Mouse (Mus musculus) right cerebral cortex, postnatal 36 days (tissue): ENCODE measurements around the gene Ror1.

Experiments used
- DNase-seq, 2 experiments: peaks; one replicate each; pipeline ENCODE4 v3.0.0; 2022; ENCODE audit warnings: low spot score in 2 of 2, mixed read lengths in 1 of 2

Gene Ror1

GRCm38 (mm10) chr4:100252050-100252449, 156.5 kb downstream of the Ror1 start:
- no peak for DNase-seq

- DNase-seq: no peak
These were observed 157.1 kb downstream of the Ror1 start for GRCm38 (mm10) chr4:100252646-100253045.

GRCm38 (mm10) chr4:100253401-100253800, 157.8 kb downstream of the Ror1 start:
- DNase-seq: no peak

GRCm38 (mm10) chr4:100253831-100254230, 158.2 kb downstream of the Ror1 start:
- no peak for DNase-seq

- DNase-seq: no peak
These were observed 162.9 kb downstream of the Ror1 start for GRCm38 (mm10) chr4:100258462-100258861.

GRCm38 (mm10) chr4:100263917-100264316, 168.3 kb downstream of the Ror1 start:
- DNase-seq: no peak

- no peak for DNase-seq
These were observed 175.6 kb downstream of the Ror1 start for GRCm38 (mm10) chr4:100271059-100271735.

GRCm38 (mm10) chr4:100271736-100272127, 176.1 kb downstream of the Ror1 start:
- DNase-seq: no peak

GRCm38 (mm10) chr4:100273356-100273755, 177.8 kb downstream of the Ror1 start:
- no peak for DNase-seq

GRCm38 (mm10) chr4:100273807-100274480, 178.4 kb downstream of the Ror1 start:
- DNase-seq: no peak

- no peak for DNase-seq
These were observed 180.9 kb downstream of the Ror1 start for GRCm38 (mm10) chr4:100276482-100276881.

GRCm38 (mm10) chr4:100276970-100277369, 181.4 kb downstream of the Ror1 start:
- no peak for DNase-seq

- DNase-seq: no peak
These were observed 187.7 kb downstream of the Ror1 start for GRCm38 (mm10) chr4:100283171-100283880.

- DNase-seq: no peak
These were observed 188.9 kb downstream of the Ror1 start for GRCm38 (mm10) chr4:100284528-100284927.

GRCm38 (mm10) chr4:100286111-100286541, 190.5 kb downstream of the Ror1 start:
- DNase-seq: no peak

- no peak for DNase-seq
These were observed 191.2 kb downstream of the Ror1 start for GRCm38 (mm10) chr4:100286800-100287199.

GRCm38 (mm10) chr4:100287829-100288228, 192.2 kb downstream of the Ror1 start:
- DNase-seq: no peak

- DNase-seq: no peak
These were observed 195.5 kb downstream of the Ror1 start for GRCm38 (mm10) chr4:100291015-100291651.

GRCm38 (mm10) chr4:100297678-100298077, 202.1 kb downstream of the Ror1 start:
- no peak for DNase-seq

- DNase-seq: no peak
These were observed 203.0 kb downstream of the Ror1 start for GRCm38 (mm10) chr4:100298566-100298965.

- no peak for DNase-seq
These were observed 204.6 kb downstream of the Ror1 start for GRCm38 (mm10) chr4:100300171-100300570.

- no peak for DNase-seq
These were observed 205.8 kb downstream of the Ror1 start for GRCm38 (mm10) chr4:100301423-100301822.
